Mouse (Mus musculus): ENCODE results near the gene Dnajc30. TPM values are rescaled to one million over a fixed set of nuclear protein-coding genes. Genes with fewer than 3 reads are reported as not detected.

Dnajc30 gene
- polyA plus RNA-seq (2015; fragmentation: Nextera tagmentation; extraction: Ambion mirVana), result 26.4 and 28.1 TPM in 2 replicates

- ATAC-seq (ENCODE audit: extremely low read depth, insufficient number of reproducible peaks, low FRiP score, low TSS enrichment), result peak; percentile 94
These were observed at the start of gene Dnajc30 for GRCm38 (mm10) chr5:135063629-135064381. Gene Dnajc30 (plus strand): TSS chr5:135064202.

GRCm38 (mm10) chr5:135015497-135015896, 48.5 kb upstream of the Dnajc30 start:
- Histone ChIP-seq H3K36me3 (peaks cover 10% of the 10 kb centered on the region), H3K27ac (replicated peaks) (no peak overlapping the region), H3K27me3 (replicated peaks) (no peaks in the 10 kb centered on the region; the same call in 1 of the 2 replicates), H3K4me3 (no peak overlapping the region), H3K9me3 (no peaks in the 10 kb centered on the region), H3K9ac (no peak overlapping the region), H3K4me2 (no peak overlapping the region), H3K4me1 (peaks cover 30% of the 10 kb centered on the region)
- ATAC-seq (ENCODE audit: extremely low read depth, insufficient number of reproducible peaks, low FRiP score, low TSS enrichment), result no peak
- 13% methylated on average over 7 of the region's 7 CpGs for WGBS

More at GRCm38 (mm10) chr5:135063629-135064381, at the start of gene Dnajc30:
- Histone ChIP-seq H3K27ac (replicated peaks) (peak within 1 kb of the TSS; percentile 64), H3K4me3 (peak within 1 kb of the TSS; percentile 94), H3K9me3 (peaks cover 6% of the 10 kb centered on the region), H3K9ac (peak within 1 kb of the TSS; percentile 91), H3K27me3 (replicated peaks) (no peaks in the 10 kb centered on the region), H3K4me2 (peak within 1 kb of the TSS; percentile 96), H3K36me3 (peaks cover 65% of the 10 kb centered on the region), H3K4me1 (peaks cover 24% of the 10 kb centered on the region)
- under 1% methylated on average over 52 of the region's 52 CpGs for WGBS

GRCm38 (mm10) chr5:135016224-135016759, 47.7 kb upstream of the Dnajc30 start:
- no peaks in the 10 kb centered on the region for H3K9me3 ChIP-seq
- ATAC-seq (ENCODE audit: extremely low read depth, insufficient number of reproducible peaks, low FRiP score, low TSS enrichment), result no peak
- 39% methylated on average over 4 of the region's 4 CpGs for WGBS

GRCm38 (mm10) chr5:135021814-135022213, 42.2 kb upstream of the Dnajc30 start:
- Histone ChIP-seq H3K36me3 (no peaks in the 10 kb centered on the region), H3K27me3 (replicated peaks) (no peaks in the 10 kb centered on the region; the same call in 1 of the 2 replicates), H3K9ac (no peak overlapping the region), H3K4me3 (no peak overlapping the region), H3K4me2 (no peak overlapping the region), H3K27ac (replicated peaks) (peak overlapping the region; percentile 76), H3K9me3 (no peaks in the 10 kb centered on the region), H3K4me1 (peaks cover 50% of the 10 kb centered on the region)
- no peak for ATAC-seq (ENCODE audit: extremely low read depth, insufficient number of reproducible peaks, low FRiP score, low TSS enrichment)
- WGBS, result 37% methylated on average over 6 of the region's 6 CpGs

More at GRCm38 (mm10) chr5:135016224-135016759, 47.7 kb upstream of the Dnajc30 start:
- Histone ChIP-seq H3K27me3 (replicated peaks) (no peaks in the 10 kb centered on the region; the same call in 1 of the 2 replicates), H3K36me3 (peaks cover 6% of the 10 kb centered on the region), H3K27ac (replicated peaks) (no peak overlapping the region), H3K4me2 (no peak overlapping the region), H3K4me3 (no peak overlapping the region), H3K4me1 (peaks cover 28% of the 10 kb centered on the region), H3K9ac (no peak overlapping the region)

- Histone ChIP-seq H3K27ac (replicated peaks) (peak within 1 kb of the TSS; percentile 76), H3K9me3 (no peaks in the 10 kb centered on the region), H3K36me3 (no peaks in the 10 kb centered on the region), H3K4me2 (peak within 1 kb of the TSS; percentile 95), H3K4me1 (peaks cover 57% of the 10 kb centered on the region), H3K4me3 (peak within 1 kb of the TSS; percentile 77), H3K27me3 (replicated peaks) (no peaks in the 10 kb centered on the region), H3K9ac (peak within 1 kb of the TSS; percentile 93)
- ATAC-seq (ENCODE audit: extremely low read depth, insufficient number of reproducible peaks, low FRiP score, low TSS enrichment), result peak; percentile 75; the same call in 1 of the 2 replicates
- WGBS, result under 1% methylated on average over 61 of the region's 61 CpGs
These were observed 40.4 kb upstream of the Dnajc30 start, which contains the start of gene Stx1a for GRCm38 (mm10) chr5:135023344-135024173. Gene Stx1a (plus strand): TSS chr5:135023482.

- Histone ChIP-seq H3K36me3 (no peaks in the 10 kb centered on the region), H3K27me3 (replicated peaks) (no peaks in the 10 kb centered on the region), H3K27ac (replicated peaks) (peak overlapping the region; percentile 64), H3K9me3 (no peaks in the 10 kb centered on the region), H3K9ac (peak overlapping the region; percentile 93), H3K4me3 (peak overlapping the region; percentile 77), H3K4me1 (peaks cover 69% of the 10 kb centered on the region), H3K4me2 (peak overlapping the region; percentile 95)
- WGBS, result 29% methylated on average over 11 of the region's 11 CpGs
- no peak; the same call in 1 of the 2 replicates for ATAC-seq (ENCODE audit: extremely low read depth, insufficient number of reproducible peaks, low FRiP score, low TSS enrichment)
These were observed 39.3 kb upstream of the Dnajc30 start for GRCm38 (mm10) chr5:135024665-135025224.

GRCm38 (mm10) chr5:135025899-135026298, 38.1 kb upstream of the Dnajc30 start:
- no peak for ATAC-seq (ENCODE audit: extremely low read depth, insufficient number of reproducible peaks, low FRiP score, low TSS enrichment)
- no peaks in the 10 kb centered on the region for H3K36me3 ChIP-seq
- H3K9me3 ChIP-seq, result no peaks in the 10 kb centered on the region
- peak overlapping the region; percentile 95 for H3K4me2 ChIP-seq
- no peaks in the 10 kb centered on the region for H3K27me3 ChIP-seq (replicated peaks)
- H3K4me1 ChIP-seq, result peaks cover 69% of the 10 kb centered on the region
- 0 out of 2 replicates have a peak overlapping the region, but pooled peaks have one; percentile 8 for H3K27ac ChIP-seq (replicated peaks)
- H3K9ac ChIP-seq, result peak overlapping the region; percentile 93
- WGBS, result 41% methylated on average over 7 of the region's 7 CpGs
- H3K4me3 ChIP-seq, result peak overlapping the region; percentile 77

- WGBS, result 37% methylated on average over 18 of the region's 18 CpGs
These were observed 34.8 kb upstream of the Dnajc30 start for GRCm38 (mm10) chr5:135029007-135029854.

GRCm38 (mm10) chr5:135032581-135032980, 31.4 kb upstream of the Dnajc30 start:
- no peak overlapping the region for H3K9ac ChIP-seq
- H3K27ac ChIP-seq (replicated peaks), result no peak overlapping the region
- no peak overlapping the region for H3K4me2 ChIP-seq
- peaks cover 25% of the 10 kb centered on the region for H3K4me1 ChIP-seq
- H3K27me3 ChIP-seq (replicated peaks), result no peaks in the 10 kb centered on the region
- peaks cover 2% of the 10 kb centered on the region; the same call in 1 of the 2 replicates for H3K9me3 ChIP-seq
- 83% methylated on average over 5 of the region's 5 CpGs for WGBS
- no peak for ATAC-seq (ENCODE audit: extremely low read depth, insufficient number of reproducible peaks, low FRiP score, low TSS enrichment)
- peaks cover 29% of the 10 kb centered on the region for H3K36me3 ChIP-seq
- no peak overlapping the region for H3K4me3 ChIP-seq

More at GRCm38 (mm10) chr5:135029007-135029854, 34.8 kb upstream of the Dnajc30 start:
- Histone ChIP-seq H3K4me1 (peaks cover 43% of the 10 kb centered on the region), H3K9ac (peak overlapping the region; percentile 0), H3K4me2 (peak overlapping the region; percentile 52), H3K9me3 (peaks cover 2% of the 10 kb centered on the region; the same call in 1 of the 2 replicates), H3K27ac (replicated peaks) (peak overlapping the region; percentile 49), H3K36me3 (peaks cover 10% of the 10 kb centered on the region), H3K4me3 (peak overlapping the region; percentile 17), H3K27me3 (replicated peaks) (no peaks in the 10 kb centered on the region)
- no peak for ATAC-seq (ENCODE audit: extremely low read depth, insufficient number of reproducible peaks, low FRiP score, low TSS enrichment)

- H3K27me3 ChIP-seq (replicated peaks), result no peaks in the 10 kb centered on the region
- WGBS, result 97% methylated on average over 2 of the region's 2 CpGs
- H3K9me3 ChIP-seq, result peaks cover 2% of the 10 kb centered on the region; the same call in 1 of the 2 replicates
- H3K9ac ChIP-seq, result no peak overlapping the region
- no peak overlapping the region for H3K4me3 ChIP-seq
- no peak overlapping the region for H3K27ac ChIP-seq (replicated peaks)
- no peak for ATAC-seq (ENCODE audit: extremely low read depth, insufficient number of reproducible peaks, low FRiP score, low TSS enrichment)
- no peak overlapping the region for H3K4me2 ChIP-seq
- H3K36me3 ChIP-seq, result peaks cover 44% of the 10 kb centered on the region
- peaks cover 11% of the 10 kb centered on the region for H3K4me1 ChIP-seq
These were observed 29.4 kb upstream of the Dnajc30 start for GRCm38 (mm10) chr5:135034593-135034992.

All from heart, embryonic 13.5 days (tissue).